10 mouse cellular contexts compared by ENCODE assay signal in genomic region chr5:89839627-89840026, GRCm38 (mm10). TPM values are rescaled to one million over a fixed set of nuclear protein-coding genes. Genes with fewer than 3 reads are reported as not detected.
DNase-seq lines count a peak whose midpoint lies in the region; ATAC-seq and TF ChIP-seq lines count a peak whose summit lies in the region.
"Had no signal": no experiment of that assay in that cellular context is flagged by ENCODE, and none has a peak within 500 bp of the region (broad histone marks: within the 10 kb centered on the region; RNA-seq: fewer than 3 reads in every experiment).

No protein-coding gene starts in this region.

- no peaks in the 10 kb centered on the region for H3K4me1 ChIP-seq in intestine, postnatal 0 days (replicated peaks; ENCODE audit: control insufficient read depth, insufficient read depth, low read length)
- peaks cover 4% of the 10 kb centered on the region for H3K4me1 ChIP-seq in intestine, embryonic 15.5 days (replicated peaks)
- 0 out of 2 replicates have a peak, but pooled peaks cover 3% of the 10 kb centered on the region for H3K4me1 ChIP-seq in forebrain, embryonic 10.5 days

- peak; percentile 62 for TF ChIP-seq CTCF in intestine, postnatal 0 days (IDR thresholded peaks at IDR 0.05; ENCODE audit: low read depth)
- peak; percentile 75 for TF ChIP-seq CTCF in layer of hippocampus, adult 2 months (conservative IDR thresholded peaks at IDR 0.05)

- H3K4me2 ChIP-seq in intestine, postnatal 0 days (replicated peaks; ENCODE audit: low read depth) = no peak overlapping the region
- no peak overlapping the region for H3K4me2 ChIP-seq in intestine, embryonic 15.5 days (replicated peaks)
- H3K4me2 ChIP-seq: hindbrain, embryonic 15.5 days had no signal

- H3K9ac ChIP-seq in intestine, postnatal 0 days (ENCODE audit: low read depth, low read length) = no peak overlapping the region
- no peak overlapping the region for H3K9ac ChIP-seq in intestine, embryonic 15.5 days
- H3K9ac ChIP-seq: hindbrain, embryonic 15.5 days had no signal

- H3K27ac ChIP-seq in intestine, postnatal 0 days (ENCODE audit: low read depth, low read length) = no peak overlapping the region
- no peak overlapping the region for H3K27ac ChIP-seq in intestine, embryonic 15.5 days
- peak overlapping the region; percentile 73 for H3K27ac ChIP-seq in layer of hippocampus, adult 2 months
- no peak overlapping the region for H3K27ac ChIP-seq in forebrain, embryonic 10.5 days
- H3K27ac ChIP-seq: hindbrain, embryonic 15.5 days had no signal

- no peaks in the 10 kb centered on the region for H3K9me3 ChIP-seq in intestine, postnatal 0 days (ENCODE audit: control insufficient read depth)
- H3K9me3 ChIP-seq in intestine, embryonic 15.5 days = no peaks in the 10 kb centered on the region
- no peaks in the 10 kb centered on the region for H3K9me3 ChIP-seq in forebrain, embryonic 10.5 days
- H3K9me3 ChIP-seq: hindbrain, embryonic 15.5 days; megakaryocyte, embryonic 14.5 days had no signal

- H3K36me3 ChIP-seq in intestine, postnatal 0 days (ENCODE audit: control insufficient read depth, insufficient read depth) = no peaks in the 10 kb centered on the region
- H3K36me3 ChIP-seq in intestine, embryonic 15.5 days = no peaks in the 10 kb centered on the region
- H3K36me3 ChIP-seq in forebrain, embryonic 10.5 days (replicated peaks) = peaks cover 5% of the 10 kb centered on the region
- H3K36me3 ChIP-seq: hindbrain, embryonic 15.5 days had no signal

- H3K27me3 ChIP-seq in intestine, postnatal 0 days (replicated peaks; ENCODE audit: control insufficient read depth, insufficient read depth, low read length) = no peaks in the 10 kb centered on the region
- no peaks in the 10 kb centered on the region for H3K27me3 ChIP-seq in intestine, embryonic 15.5 days (replicated peaks)
- H3K27me3 ChIP-seq in forebrain, embryonic 10.5 days (ENCODE audit: poor library complexity, severe bottlenecking) = no peaks in the 10 kb centered on the region
- H3K27me3 ChIP-seq: hindbrain, embryonic 15.5 days; megakaryocyte, embryonic 14.5 days had no signal

- H3K4me3 ChIP-seq in intestine, postnatal 0 days (ENCODE audit: low read depth, low read length) = no peak overlapping the region
- H3K4me3 ChIP-seq in intestine, embryonic 15.5 days (replicated peaks) = no peak overlapping the region
- no peak overlapping the region for H3K4me3 ChIP-seq in layer of hippocampus, adult 2 months
- no peak overlapping the region for H3K4me3 ChIP-seq in forebrain, embryonic 10.5 days
- H3K4me3 ChIP-seq: hindbrain, embryonic 15.5 days; megakaryocyte, embryonic 14.5 days had no signal

- ATAC-seq in intestine, postnatal 0 days = no peak
- ATAC-seq in intestine, embryonic 15.5 days = no peak

- WGBS in intestine, postnatal 0 days = 59% methylated on average over 4 of the region's 4 CpGs
- 59% methylated on average over 4 of the region's 4 CpGs for WGBS in intestine, embryonic 15.5 days
- 90% methylated on average over 4 of the region's 4 CpGs for WGBS in forebrain, embryonic 10.5 days

- DNase-seq in ZHBTc4 (ENCODE audit: low read depth, low spot score) = peak; percentile 9
- DNase-seq in cerebellum, postnatal 10 days = peak; percentile 57
- DNase-seq in layer of hippocampus, adult 2 months (ENCODE audit: low spot score in 2 of 2) = peak in 1 of 2 experiments; percentile 35
- DNase-seq in telencephalon, adult 2 months (ENCODE audit: low read depth, low spot score) = peak; percentile 23
- no peak for DNase-seq in forebrain, embryonic 10.5 days (ENCODE audit: extremely low spot score, low spot score)
- no peak for DNase-seq in testis, postnatal 14 days (ENCODE audit: low spot score)

RNA-seq across cellular contexts. Expression of gene Adamts3, which starts 43.5 kb away (rescaled TPM):
- 0.72 and 0.82 TPM in 2 replicates for polyA plus RNA-seq in intestine, postnatal 0 days (2015; fragmentation: Nextera tagmentation; extraction: Ambion mirVana)
- 2.0 TPM in 2 replicates for polyA plus RNA-seq in intestine, embryonic 15.5 days (2015; fragmentation: Nextera tagmentation; extraction: Ambion mirVana)
- 10 to 100 TPM; 25.5 to 27.1 TPM for total RNA-seq in layer of hippocampus, adult 2 months (2021)
- 8.8 and 10.0 TPM in 2 replicates for polyA plus RNA-seq in forebrain, embryonic 10.5 days (2016; fragmentation: Nextera tagmentation; extraction: Ambion mirVana)

Comparison
In these comparisons a context has a peak if more than half of its experiments do, and no peak if none do; other contexts are left out.
1. DNase-seq: peak in ZHBTc4 (single experiment), cerebellum, postnatal 10 days (2 of 2) and telencephalon, adult 2 months (single experiment); none in forebrain, embryonic 10.5 days (single experiment) and testis, postnatal 14 days (single experiment).